12 mouse cellular contexts compared by ENCODE assay signal in the genomic region with DNA sequence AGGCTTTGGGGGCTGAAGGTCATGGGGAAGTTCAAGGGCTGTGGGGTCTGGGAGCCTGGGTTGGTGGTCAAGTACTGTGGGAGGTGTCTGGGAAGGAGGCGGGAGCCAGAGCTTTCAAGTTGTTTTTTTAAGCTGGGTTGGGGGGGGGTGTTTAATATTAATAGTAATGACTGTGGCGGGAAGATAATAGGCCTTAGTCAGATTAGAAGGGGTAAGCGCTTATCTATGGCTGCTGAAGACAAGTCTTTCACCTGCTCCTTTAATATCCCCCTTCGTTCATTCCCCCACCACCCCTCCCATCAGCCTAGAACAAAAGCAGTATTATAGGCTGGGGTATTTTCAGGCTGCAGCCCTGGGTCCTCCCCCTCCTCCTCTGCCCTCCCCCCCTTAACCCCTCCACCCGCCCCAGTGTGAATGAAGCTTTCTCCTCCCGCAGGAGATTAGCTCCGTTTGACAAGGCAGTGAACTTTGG. TPM values are rescaled to one million over a fixed set of nuclear protein-coding genes. Genes with fewer than 3 reads are reported as not detected.
DNase-seq lines count a peak whose midpoint lies in the region; ATAC-seq and TF ChIP-seq lines count a peak whose summit lies in the region.
"Had no signal": no experiment of that assay in that cellular context is flagged by ENCODE, and none has a peak within 500 bp of the region (broad histone marks: within the 10 kb centered on the region; RNA-seq: fewer than 3 reads in every experiment).

No protein-coding gene starts in this region.

- no peaks in the 10 kb centered on the region for H3K9me3 ChIP-seq in forebrain, embryonic 10.5 days
- H3K9me3 ChIP-seq in limb, embryonic 14.5 days (ENCODE audit: control insufficient read depth, low read length), result no peaks in the 10 kb centered on the region
- no peaks in the 10 kb centered on the region for H3K9me3 ChIP-seq in midbrain, postnatal 0 days (ENCODE audit: low read length)

- no peak for TF ChIP-seq CTCF in midbrain, postnatal 0 days (IDR thresholded peaks at IDR 0.05)
- no peak for TF ChIP-seq CTCF in gastrocnemius, adult 2 months (IDR thresholded peaks at IDR 0.05)

- H3K27me3 ChIP-seq in forebrain, embryonic 10.5 days (ENCODE audit: poor library complexity, severe bottlenecking), result peaks cover 55% of the 10 kb centered on the region
- H3K27me3 ChIP-seq in limb, embryonic 14.5 days (ENCODE audit: control insufficient read depth, insufficient read depth, low read length), result no peaks in the 10 kb centered on the region
- H3K27me3 ChIP-seq in midbrain, postnatal 0 days (ENCODE audit: insufficient read depth, low read length), result 0 out of 2 replicates have a peak, but pooled peaks cover 4% of the 10 kb centered on the region

- peaks cover 48% of the 10 kb centered on the region for H3K4me1 ChIP-seq in forebrain, embryonic 10.5 days
- peaks cover 14% of the 10 kb centered on the region for H3K4me1 ChIP-seq in limb, embryonic 14.5 days (ENCODE audit: control insufficient read depth, insufficient read depth, low read length)
- H3K4me1 ChIP-seq in midbrain, postnatal 0 days (ENCODE audit: insufficient read depth, low read length), result no peaks in the 10 kb centered on the region

- peak overlapping the region; percentile 77 for H3K27ac ChIP-seq in forebrain, embryonic 10.5 days
- H3K27ac ChIP-seq in limb, embryonic 14.5 days (replicated peaks; ENCODE audit: low read depth, low read length), result no peak overlapping the region
- no peak overlapping the region for H3K27ac ChIP-seq in midbrain, postnatal 0 days (ENCODE audit: low read depth, low read length)
- no peak overlapping the region for H3K27ac ChIP-seq in gastrocnemius, adult 2 months

- ATAC-seq in limb, embryonic 14.5 days (ENCODE audit: low FRiP score, low read depth), result 0 out of 2 replicates have a peak, but pooled peaks have one; percentile 16
- 0 out of 2 replicates have a peak, but pooled peaks have one; percentile 22 for ATAC-seq in midbrain, postnatal 0 days (ENCODE audit: low FRiP score)

- H3K4me2 ChIP-seq in limb, embryonic 14.5 days (replicated peaks; ENCODE audit: low read depth, low read length, severe bottlenecking), result no peak overlapping the region
- no peak overlapping the region for H3K4me2 ChIP-seq in midbrain, postnatal 0 days (ENCODE audit: low read depth, low read length, poor library complexity, severe bottlenecking)

- peak overlapping the region; percentile 25; the same call in 1 of the 2 replicates for H3K4me3 ChIP-seq in forebrain, embryonic 10.5 days
- no peak overlapping the region for H3K4me3 ChIP-seq in limb, embryonic 14.5 days (replicated peaks; ENCODE audit: low read length)
- H3K4me3 ChIP-seq in midbrain, postnatal 0 days (ENCODE audit: low read depth, low read length), result no peak overlapping the region
- no peak overlapping the region for H3K4me3 ChIP-seq in gastrocnemius, adult 2 months

- TF ChIP-seq POLR2A in limb, embryonic 14.5 days (IDR thresholded peaks at IDR 0.05; ENCODE audit: borderline replicate concordance, extremely low read depth, insufficient read depth, insufficient read length), result no peak

- peak; percentile 71 for DNase-seq in embryo, embryonic 10.5 days (ENCODE audit: low spot score)
- DNase-seq in embryo, embryonic 10 days (ENCODE audit: low spot score), result no peak
- peak; percentile 64 for DNase-seq in forebrain, embryonic 10.5 days (ENCODE audit: extremely low spot score, low spot score)
- DNase-seq in limb, embryonic 14.5 days (ENCODE audit: low spot score), result no peak
- no peak for DNase-seq in midbrain, postnatal 0 days (ENCODE audit: low spot score)
- DNase-seq in gastrocnemius, adult 2 months, result no peak
- no peak for DNase-seq in Muller cell, postnatal 12 days (ENCODE audit: inconsistent ontology term)
- DNase-seq in adrenal gland, postnatal 10 days, result no peak
- DNase-seq: heart, postnatal 4 days; lung, postnatal 10 days had no signal

- no peak overlapping the region for H3K9ac ChIP-seq in limb, embryonic 14.5 days (ENCODE audit: low read depth, low read length, severe bottlenecking)
- no peak overlapping the region for H3K9ac ChIP-seq in midbrain, postnatal 0 days (replicated peaks; ENCODE audit: low read length, poor library complexity, severe bottlenecking)

- H3K36me3 ChIP-seq in forebrain, embryonic 10.5 days (replicated peaks), result no peaks in the 10 kb centered on the region
- no peaks in the 10 kb centered on the region for H3K36me3 ChIP-seq in limb, embryonic 14.5 days (ENCODE audit: control insufficient read depth, insufficient read depth, low read length)
- H3K36me3 ChIP-seq in midbrain, postnatal 0 days (ENCODE audit: insufficient read depth, low read length), result no peaks in the 10 kb centered on the region

- intact Hi-C loops in gastrocnemius, adult 2 months (cut with DNase I), result no loop called here

- 5% methylated on average over 7 of the region's 7 CpGs for WGBS in forebrain, embryonic 10.5 days
- WGBS in limb, embryonic 14.5 days, result 25% methylated on average over 7 of the region's 7 CpGs
- 11% methylated on average over 7 of the region's 7 CpGs for WGBS in midbrain, postnatal 0 days

RNA-seq across cellular contexts. Expression of gene 1700122O11Rik, which starts 56.5 kb away (rescaled TPM):
- not detected in 2 replicates for polyA plus RNA-seq in forebrain, embryonic 10.5 days (2016; fragmentation: Nextera tagmentation; extraction: Ambion mirVana)
- polyA plus RNA-seq in limb, embryonic 14.5 days (2012; rRNA removed), result not detected in 2 replicates
- polyA plus RNA-seq in limb, embryonic 14.5 days (2014; fragmentation: Nextera tagmentation; extraction: Ambion mirVana), result not detected in 2 replicates
- not detected in 2 replicates for total RNA-seq in midbrain, postnatal 0 days (2014; rRNA removed)
- not detected in 2 replicates for polyA plus RNA-seq in midbrain, postnatal 0 days (2015; fragmentation: Nextera tagmentation; extraction: Ambion mirVana)
- not detected for total RNA-seq in gastrocnemius, adult 2 months (2021)
- not detected for total RNA-seq in adrenal gland, postnatal 10 days (2021)
- total RNA-seq: gastrocnemius, adult 8-10 months; heart, postnatal 4 days; layer of hippocampus, adult 18-20 months had no signal

RNA-seq across cellular contexts. Expression of gene Foxp4, which starts 57.1 kb away (rescaled TPM):
- 16.6 and 18.0 TPM in 2 replicates for polyA plus RNA-seq in forebrain, embryonic 10.5 days (2016; fragmentation: Nextera tagmentation; extraction: Ambion mirVana)
- 104 and 165 TPM in 2 replicates for polyA plus RNA-seq in limb, embryonic 14.5 days (2012; rRNA removed)
- polyA plus RNA-seq in limb, embryonic 14.5 days (2014; fragmentation: Nextera tagmentation; extraction: Ambion mirVana), result 38.6 and 46.0 TPM in 2 replicates
- total RNA-seq in midbrain, postnatal 0 days (2014; rRNA removed), result 129 and 200 TPM in 2 replicates
- polyA plus RNA-seq in midbrain, postnatal 0 days (2015; fragmentation: Nextera tagmentation; extraction: Ambion mirVana), result 50.8 and 55.4 TPM in 2 replicates
- total RNA-seq in gastrocnemius, adult 2 months (2021), result 1 to 10 TPM; 7.3 to 7.9 TPM
- total RNA-seq in adrenal gland, postnatal 10 days (2021), result 10 to 100 TPM; 24.8 to 25.6 TPM

Comparison
In these comparisons a context has a peak if more than half of its experiments do, and no peak if none do; other contexts are left out.
1. DNase-seq: peak in embryo, embryonic 10.5 days (single experiment) and forebrain, embryonic 10.5 days (single experiment); none in embryo, embryonic 10 days (single experiment), limb, embryonic 14.5 days (single experiment), midbrain, postnatal 0 days (single experiment), gastrocnemius, adult 2 months (single experiment), Muller cell, postnatal 12 days (single experiment) and adrenal gland, postnatal 10 days (single experiment).